Mouse (Mus musculus): ENCODE measurements around the gene Foxp1.

Gene Foxp1

GRCm38 (mm10) chr6:99248396-99248795, 274.1 kb downstream of the Foxp1 start:
- no peak for DNase-seq

- no peak for DNase-seq
These were observed 280.7 kb downstream of the Foxp1 start for GRCm38 (mm10) chr6:99241625-99242395.

DNA sequence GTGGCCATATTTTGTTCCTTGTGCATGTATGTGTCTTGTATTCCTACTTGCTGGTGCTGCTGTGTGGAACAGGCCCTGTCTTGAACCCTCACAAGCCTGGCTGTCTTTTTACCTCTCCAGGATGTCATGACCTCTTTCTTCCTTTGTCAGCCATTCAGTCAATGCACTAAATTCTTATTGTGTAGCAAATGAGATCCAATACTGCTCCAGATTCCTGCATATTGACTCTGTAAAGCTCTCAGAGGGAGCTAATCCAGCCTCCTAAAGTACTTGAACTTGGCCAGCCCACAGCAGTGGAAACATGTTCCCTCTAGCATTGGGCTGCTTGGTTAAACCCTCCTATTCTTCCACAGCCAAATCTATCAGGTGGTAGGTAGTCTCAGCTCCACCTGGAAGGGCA, 281.8 kb downstream of the Foxp1 start:
- DNase-seq = no peak

DNA sequence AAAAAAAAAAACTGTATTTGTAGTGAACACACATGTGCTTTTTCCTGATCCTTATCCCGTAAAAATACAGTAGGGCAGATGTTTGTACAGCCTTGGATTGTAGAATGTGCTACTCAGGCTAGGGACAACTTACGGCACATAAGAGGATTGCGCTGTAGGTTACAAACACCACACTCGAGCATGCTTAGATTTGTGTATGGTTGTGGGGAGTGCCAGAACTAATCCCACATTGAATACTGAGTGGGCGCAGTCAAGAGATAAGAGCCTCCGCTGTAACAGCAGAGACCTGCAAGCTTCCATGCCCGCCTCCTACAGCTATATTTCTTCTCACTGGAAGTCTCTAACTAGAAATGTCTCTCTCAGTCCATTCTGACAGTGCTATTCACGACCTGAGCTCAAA, 286.9 kb downstream of the Foxp1 start:
- no peak for DNase-seq

- DNase-seq = no peak
These were observed 289.1 kb downstream of the Foxp1 start for GRCm38 (mm10) chr6:99233411-99233810.

- no peak for DNase-seq
These were observed 294.1 kb downstream of the Foxp1 start for GRCm38 (mm10) chr6:99228336-99228870.

DNA sequence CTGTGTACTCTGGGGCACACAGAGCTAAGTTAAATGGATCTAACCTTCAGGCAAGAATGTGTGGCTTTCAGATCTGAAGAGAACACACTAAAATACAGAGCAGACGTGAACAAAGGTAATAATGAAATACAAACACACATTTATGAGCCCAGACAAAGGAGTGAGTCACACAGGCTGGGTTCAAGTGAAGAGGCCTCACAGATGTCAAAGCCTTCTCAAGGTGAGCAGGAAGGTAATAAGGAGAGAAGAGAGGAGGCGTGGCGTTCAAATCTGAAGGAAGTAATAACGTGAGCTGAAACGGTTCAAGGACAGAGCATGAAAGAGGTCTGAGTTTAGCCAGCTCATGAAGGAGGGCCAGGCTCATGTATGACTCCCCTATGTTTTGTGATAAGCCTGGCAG, 301.4 kb downstream of the Foxp1 start:
- DNase-seq = no peak

DNA sequence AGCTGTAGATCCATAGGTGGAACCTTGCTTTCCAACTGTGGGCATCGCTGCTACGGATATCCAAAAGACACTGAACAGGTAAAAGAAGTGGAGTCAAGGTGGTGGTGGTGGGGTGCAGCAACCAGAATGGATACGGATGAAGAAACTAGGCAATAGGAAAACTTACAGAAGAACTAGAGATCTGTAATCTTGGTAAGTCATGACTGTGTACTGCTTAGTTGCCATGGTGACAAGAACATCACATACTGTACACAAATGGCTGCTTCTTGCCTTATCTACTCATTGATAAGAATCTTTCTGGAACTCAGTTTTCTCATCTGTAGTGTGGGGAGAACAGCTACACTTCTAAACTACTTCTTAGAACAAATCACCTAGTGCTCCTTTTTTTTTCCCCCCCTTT, 302.0 kb downstream of the Foxp1 start:
- no peak for DNase-seq

DNA sequence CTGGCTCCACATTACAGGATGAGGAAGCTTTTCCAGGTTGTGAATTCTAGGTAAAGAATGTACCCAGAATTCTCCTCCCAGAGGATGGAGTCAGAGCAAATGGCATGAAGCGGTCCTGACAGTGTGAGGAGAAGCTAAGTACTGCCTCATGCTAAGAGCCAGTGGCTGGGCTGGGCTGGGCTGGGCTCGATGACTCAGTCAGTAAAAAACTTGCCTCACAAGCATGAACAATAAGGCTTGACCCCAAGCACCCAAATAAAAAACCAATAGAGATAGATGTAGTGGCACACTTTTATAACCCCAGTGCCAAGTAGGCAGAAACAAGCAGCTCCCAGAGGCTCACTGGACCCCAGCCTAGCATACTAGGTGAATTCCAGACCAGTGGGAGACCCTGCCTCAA, 304.7 kb downstream of the Foxp1 start:
- DNase-seq = no peak

GRCm38 (mm10) chr6:99217155-99217554, 305.4 kb downstream of the Foxp1 start:
- no peak for DNase-seq

GRCm38 (mm10) chr6:99212461-99212860, 310.1 kb downstream of the Foxp1 start:
- DNase-seq = no peak

GRCm38 (mm10) chr6:99211663-99212333, 310.7 kb downstream of the Foxp1 start:
- no peak for DNase-seq

DNA sequence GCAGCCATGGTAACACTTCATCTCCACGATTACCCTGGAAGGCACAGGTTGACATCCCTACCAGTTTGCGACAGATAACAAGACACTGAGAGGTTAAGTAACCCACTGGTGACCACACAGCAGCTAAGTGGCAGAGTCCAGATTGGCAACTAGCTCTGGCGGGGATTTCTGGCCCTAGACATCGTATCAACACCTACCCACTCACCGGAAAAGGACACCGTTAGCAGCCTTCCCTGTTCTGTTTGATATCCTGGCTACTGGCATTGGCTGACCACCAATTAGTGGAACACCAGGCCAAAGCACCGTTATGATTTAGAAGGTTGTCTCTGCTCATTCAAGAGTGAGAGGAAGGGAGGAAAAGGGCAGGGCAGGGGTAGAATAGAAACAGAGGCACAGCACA, 312.4 kb downstream of the Foxp1 start:
- no peak for DNase-seq

- no peak for DNase-seq
These were observed 315.2 kb downstream of the Foxp1 start for GRCm38 (mm10) chr6:99207226-99207885.

DNA sequence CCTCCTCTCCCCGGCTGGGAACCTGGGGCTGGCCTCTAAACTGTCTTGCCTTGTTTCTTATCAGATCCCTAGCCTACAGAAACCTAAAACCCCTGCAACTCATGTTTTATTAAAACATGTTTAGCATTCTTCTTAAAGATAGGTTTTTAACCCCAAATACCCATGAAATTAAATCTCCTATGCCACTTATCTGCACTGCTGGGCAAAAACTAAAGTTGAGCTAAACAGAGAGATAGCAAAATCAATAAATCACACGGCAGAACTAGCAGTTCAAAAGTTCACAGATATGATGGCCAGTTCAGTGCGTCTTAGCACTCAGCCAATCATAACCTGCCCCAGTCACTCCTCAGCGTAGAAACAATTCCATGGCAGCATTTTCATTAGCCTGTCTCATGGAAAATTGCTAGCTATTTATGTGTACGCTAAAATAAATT, 316.1 kb downstream of the Foxp1 start:
- no peak for DNase-seq

DNA sequence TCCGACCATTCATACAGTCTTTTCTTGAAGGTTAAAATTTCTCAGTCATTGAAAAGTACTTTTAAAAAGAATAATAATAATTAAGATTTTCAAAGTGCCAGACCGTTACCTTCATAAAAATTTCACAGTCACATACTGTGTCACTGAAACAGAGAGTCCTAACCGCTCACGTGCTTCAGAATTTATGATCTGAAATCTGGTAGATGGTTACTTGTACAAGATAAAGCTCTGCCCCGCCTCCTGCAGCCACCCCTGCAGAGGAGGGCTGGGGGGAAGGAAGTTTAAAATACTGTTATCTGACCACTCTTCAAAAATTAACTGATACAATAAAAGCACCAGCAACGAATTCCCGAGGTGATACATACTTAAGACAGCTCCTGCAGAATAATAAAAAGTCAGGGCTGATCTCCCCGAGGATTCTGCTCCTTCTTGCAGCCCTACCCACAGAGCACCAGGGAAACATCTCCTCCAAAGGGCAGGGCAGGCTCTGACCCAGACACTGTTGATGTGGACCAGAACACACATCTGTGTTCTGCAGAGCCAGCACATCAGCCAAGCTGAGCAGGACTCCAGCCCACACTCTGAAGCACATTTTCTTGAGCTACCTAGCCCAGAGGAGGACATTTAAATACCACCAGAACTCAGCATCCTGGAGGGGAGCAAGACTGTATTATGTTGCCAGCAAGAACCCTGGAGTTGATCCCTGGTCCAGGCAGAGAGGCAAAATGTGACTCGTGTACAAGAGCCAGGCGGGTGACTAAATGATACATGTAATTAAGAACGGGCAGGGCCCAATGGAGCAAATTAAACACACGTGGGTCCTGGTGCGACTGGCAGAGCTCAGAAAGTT, 316.7 kb downstream of the Foxp1 start:
- DNase-seq = no peak

DNA sequence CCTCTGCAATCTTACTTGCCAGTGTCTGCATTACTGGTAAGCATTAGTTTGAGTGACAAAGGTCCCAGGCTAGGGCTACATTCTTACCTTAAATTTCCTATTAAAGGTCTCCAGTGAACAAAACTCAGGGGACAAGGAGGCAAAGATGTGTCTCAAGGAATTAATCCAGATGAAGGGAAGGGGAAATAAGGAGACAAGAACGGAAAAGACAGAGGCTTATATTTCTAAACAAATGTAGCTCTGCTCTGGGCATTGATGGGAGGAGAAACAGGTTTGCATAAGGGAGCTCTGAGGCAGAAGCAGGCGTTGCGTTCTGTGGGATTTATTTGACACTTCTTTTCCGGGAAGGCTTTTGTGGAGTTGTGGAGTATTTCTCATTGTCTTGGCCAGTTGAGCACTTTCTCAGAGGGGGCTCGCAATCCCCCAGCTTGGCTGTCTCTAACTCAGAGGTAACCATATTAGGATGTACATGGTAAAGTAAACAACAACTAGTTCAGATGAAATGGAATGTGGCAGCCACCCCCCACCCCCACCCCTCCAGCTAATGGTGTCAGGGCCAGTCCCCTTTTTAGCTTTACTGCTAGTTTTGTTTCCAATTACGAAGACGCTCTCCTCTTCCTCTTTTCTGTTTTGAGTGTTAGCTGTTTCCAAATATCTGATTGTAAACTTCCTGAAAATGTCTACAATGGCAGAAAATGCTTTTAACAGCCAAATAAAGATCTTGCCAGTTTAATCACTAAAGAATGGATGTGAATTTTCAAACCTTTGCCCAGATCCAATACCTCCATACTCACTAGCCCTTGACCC, 317.5 kb downstream of the Foxp1 start:
- no peak for DNase-seq

DNA sequence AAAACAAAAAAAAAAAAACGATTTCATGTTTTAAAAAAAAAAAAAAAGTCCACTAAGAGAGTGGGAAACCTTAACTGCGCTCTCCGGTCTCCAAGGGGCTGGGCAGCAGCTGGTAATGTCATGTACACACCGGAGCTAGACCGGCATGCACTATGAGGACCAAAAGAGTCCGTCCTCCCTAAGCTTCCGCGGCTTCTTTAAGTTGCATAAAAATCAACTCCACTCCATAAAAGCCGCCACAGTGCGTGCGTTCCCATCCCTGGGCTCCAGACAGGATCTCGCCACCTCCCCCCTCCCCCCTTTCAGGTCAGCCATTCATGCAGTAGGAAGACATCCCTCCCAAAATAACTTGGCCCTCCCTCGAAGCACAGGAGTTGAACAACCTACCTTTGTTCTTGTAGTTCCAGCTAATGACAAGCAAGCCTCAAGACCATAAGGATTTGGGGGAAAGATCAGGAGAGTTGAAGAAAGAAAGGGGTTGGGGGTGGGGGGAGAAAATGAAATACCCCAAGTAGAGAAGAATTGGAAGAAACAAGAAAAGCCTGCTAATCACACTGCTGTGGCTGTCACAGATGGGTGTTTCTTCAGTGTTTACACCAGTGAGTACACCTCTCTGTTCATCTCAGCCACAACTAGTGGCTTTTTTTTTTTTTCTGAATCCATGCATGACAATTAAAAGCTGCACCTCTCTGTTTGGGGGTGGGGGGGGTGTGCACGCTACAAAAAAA, 318.3 kb downstream of the Foxp1 start:
- DNase-seq = no peak

GRCm38 (mm10) chr6:99203231-99203630, 319.3 kb downstream of the Foxp1 start:
- DNase-seq = no peak

GRCm38 (mm10) chr6:99202781-99203180, 319.7 kb downstream of the Foxp1 start:
- DNase-seq = no peak

- no peak for DNase-seq
These were observed 321.2 kb downstream of the Foxp1 start for GRCm38 (mm10) chr6:99201271-99201705.
